Mouse (Mus musculus): ENCODE measurements around the gene Gng13. TPM values are rescaled to one million over a fixed set of nuclear protein-coding genes. Genes with fewer than 3 reads are reported as not detected.

Gng13 gene
- polyA plus RNA-seq, 1 experiment from 2014 or later, result 0.51 TPM

DNA sequence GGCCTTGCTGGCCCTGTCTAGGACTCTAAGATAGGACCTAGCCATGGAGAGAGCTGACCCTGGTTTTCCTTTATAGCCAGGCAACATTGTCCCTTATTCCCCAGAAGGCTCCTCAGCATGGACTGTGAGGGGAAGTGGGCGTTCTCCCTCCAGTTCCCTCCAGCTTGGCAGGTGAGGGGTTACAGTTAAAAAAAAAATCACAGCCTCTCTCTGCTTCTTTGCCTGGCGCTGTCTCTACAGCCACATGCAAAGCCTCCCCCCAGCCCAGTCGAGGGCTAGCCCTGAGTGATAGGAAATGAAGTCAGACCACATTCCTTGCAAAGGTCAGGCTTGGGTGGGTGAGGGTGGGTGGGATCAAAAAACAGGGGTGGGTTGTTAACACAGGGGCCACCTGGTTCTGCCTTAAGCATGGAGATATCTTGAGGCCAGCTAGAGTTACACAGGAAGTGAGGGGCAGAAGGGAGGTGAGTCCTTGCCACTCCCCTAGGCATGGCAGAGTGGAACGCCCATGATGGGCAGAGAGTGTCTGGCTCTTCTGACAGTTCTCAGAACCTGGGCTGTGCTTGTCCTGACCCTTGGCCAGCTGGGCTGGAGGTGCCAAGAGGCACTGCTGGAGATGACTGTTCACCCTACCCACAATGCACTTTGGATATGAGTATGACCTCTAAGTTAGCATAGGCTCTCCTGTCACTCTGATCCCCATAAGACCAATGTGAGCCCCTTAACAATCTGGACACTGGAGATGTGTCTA lies 38.8 kb downstream of the Gng13 start:
- Histone ChIP-seq H3K4me2 (no peak overlapping the region), H3K9me3 (replicated peaks) (no peaks in the 10 kb centered on the region), H3K36me3 (no peaks in the 10 kb centered on the region), H3K4me3 (replicated peaks) (no peak overlapping the region), H3K27ac (no peak overlapping the region), H3K4me1 (replicated peaks) (no peaks in the 10 kb centered on the region), H3K27me3 (0 out of 2 replicates have a peak, but pooled peaks cover 3% of the 10 kb centered on the region), H3K9ac (no peak overlapping the region)
- ATAC-seq (ENCODE audit: low read depth), result no peak
- DNase-seq, result no peak
- 22% methylated on average over 4 of the region's 4 CpGs for WGBS (ENCODE audit: insufficient replicate concordance)

DNA sequence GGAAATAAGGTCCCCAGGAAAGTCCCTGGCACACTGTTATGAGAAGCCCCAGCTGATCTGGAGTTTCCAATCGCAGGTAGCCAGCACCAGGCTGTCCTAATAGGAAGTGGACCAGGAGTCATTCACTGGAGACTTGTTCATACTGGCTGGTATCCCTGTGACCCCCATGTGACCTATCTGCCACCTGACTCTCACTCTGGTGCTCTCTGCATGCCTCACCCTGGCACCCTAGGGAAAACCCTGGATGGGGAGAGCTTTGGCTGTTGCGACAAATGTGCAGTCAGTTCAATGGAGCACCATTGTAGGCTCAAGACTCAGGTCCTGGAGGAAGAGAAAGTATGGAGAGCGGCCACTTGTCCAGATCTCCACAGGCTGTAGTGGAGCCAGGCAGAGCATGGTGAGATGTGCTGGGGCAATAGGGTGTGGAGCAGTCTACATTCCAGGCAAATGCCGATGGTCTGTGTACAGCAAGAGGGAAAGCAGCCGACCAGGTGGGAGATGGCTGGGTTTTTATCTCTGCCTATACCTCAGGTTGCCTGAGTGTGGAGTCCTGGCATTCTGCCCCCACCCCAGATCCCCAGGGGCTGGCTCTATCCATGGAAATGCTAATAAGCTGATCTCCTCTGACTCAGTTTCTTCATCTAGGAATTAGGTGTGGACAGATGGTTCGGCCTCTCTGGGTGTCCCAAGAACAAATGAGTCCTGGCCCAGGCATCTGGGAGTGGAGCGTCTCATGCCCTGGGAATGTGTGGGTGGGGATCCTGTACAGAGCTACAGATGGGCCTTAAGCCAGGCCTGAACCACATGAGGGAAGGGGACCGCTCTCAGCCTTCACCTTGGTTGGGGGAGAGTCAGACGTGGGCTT lies 39.6 kb downstream of the Gng13 start:
- no peaks in the 10 kb centered on the region for H3K36me3 ChIP-seq
- 0 out of 2 replicates have a peak, but pooled peaks cover 3% of the 10 kb centered on the region for H3K27me3 ChIP-seq
- H3K9me3 ChIP-seq (replicated peaks), result no peaks in the 10 kb centered on the region
- no peak overlapping the region for H3K4me3 ChIP-seq (replicated peaks)
- DNase-seq (no peak), ATAC-seq (ENCODE audit: low read depth) (no peak)
- H3K27ac ChIP-seq, result no peak overlapping the region
- WGBS (ENCODE audit: insufficient replicate concordance), result 63% methylated on average over 9 of the region's 9 CpGs
- H3K4me1 ChIP-seq (replicated peaks), result no peaks in the 10 kb centered on the region
- no peak overlapping the region for H3K4me2 ChIP-seq
- no peak overlapping the region for H3K9ac ChIP-seq

DNA sequence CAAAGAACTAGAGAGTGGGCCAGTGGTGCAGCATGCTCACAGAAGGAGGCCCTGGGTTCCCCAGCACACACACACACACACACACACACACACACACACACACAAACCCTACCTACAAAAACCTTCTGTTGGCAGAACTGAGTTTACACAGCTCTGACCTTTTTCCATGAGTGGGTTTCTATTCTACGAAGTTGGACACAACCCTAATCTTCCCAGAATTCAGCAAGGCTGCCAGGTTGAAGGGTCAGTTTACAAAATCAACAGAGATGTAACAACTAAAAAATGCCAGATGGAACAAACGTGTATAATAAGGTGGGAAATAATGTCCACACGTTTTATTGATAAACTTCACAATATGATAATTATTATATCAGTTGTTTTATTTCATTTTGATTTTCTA lies 40.7 kb downstream of the Gng13 start:
- Histone ChIP-seq H3K9me3 (replicated peaks) (no peaks in the 10 kb centered on the region), H3K36me3 (no peaks in the 10 kb centered on the region), H3K4me2 (no peak overlapping the region), H3K4me3 (replicated peaks) (no peak overlapping the region), H3K9ac (no peak overlapping the region), H3K4me1 (replicated peaks) (no peaks in the 10 kb centered on the region), H3K27ac (no peak overlapping the region), H3K27me3 (0 out of 2 replicates have a peak, but pooled peaks cover 3% of the 10 kb centered on the region)
- DNase-seq (no peak), ATAC-seq (ENCODE audit: low read depth) (no peak)
- 52% methylated on average over 3 of the region's 3 CpGs for WGBS (ENCODE audit: insufficient replicate concordance)

- no peaks in the 10 kb centered on the region for H3K27me3 ChIP-seq
- no peak overlapping the region for H3K4me2 ChIP-seq
- H3K9me3 ChIP-seq (replicated peaks), result no peaks in the 10 kb centered on the region
- H3K27ac ChIP-seq, result no peak overlapping the region
- H3K4me3 ChIP-seq (replicated peaks), result no peak overlapping the region
- WGBS (ENCODE audit: insufficient replicate concordance), result 51% methylated on average over 8 of the region's 8 CpGs
- no peaks in the 10 kb centered on the region for H3K36me3 ChIP-seq
- no peak for DNase-seq
- no peak for ATAC-seq (ENCODE audit: low read depth)
- no peak overlapping the region for H3K9ac ChIP-seq
- no peaks in the 10 kb centered on the region for H3K4me1 ChIP-seq (replicated peaks)
These were observed 43.2 kb downstream of the Gng13 start for GRCm38 (mm10) chr17:25760148-25760547.

DNA sequence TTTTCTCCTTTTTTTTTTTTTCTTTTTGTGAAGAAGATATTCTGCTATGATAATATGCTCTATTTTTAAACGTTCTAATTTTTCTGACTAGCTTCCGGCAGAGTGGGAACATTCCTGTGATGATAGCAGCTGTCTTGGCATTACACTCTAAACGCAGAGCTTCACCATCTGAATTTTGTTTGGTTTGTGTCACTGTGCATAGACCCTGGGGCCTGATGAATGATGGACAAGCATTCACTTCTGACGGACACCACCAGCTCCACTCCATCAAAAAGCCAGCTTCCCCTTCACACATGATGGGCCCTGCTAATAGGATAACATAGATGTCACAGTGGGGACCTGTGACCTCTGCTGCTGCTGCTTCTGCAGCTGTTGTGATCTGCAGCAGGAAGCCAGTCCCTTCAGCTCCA lies 44.6 kb downstream of the Gng13 start:
- Histone ChIP-seq H3K27me3 (peaks cover 6% of the 10 kb centered on the region; the same call in 1 of the 2 replicates), H3K4me3 (replicated peaks) (no peak overlapping the region), H3K4me2 (no peak overlapping the region), H3K27ac (no peak overlapping the region), H3K9me3 (replicated peaks) (no peaks in the 10 kb centered on the region), H3K4me1 (replicated peaks) (no peaks in the 10 kb centered on the region), H3K36me3 (no peaks in the 10 kb centered on the region), H3K9ac (no peak overlapping the region)
- WGBS (ENCODE audit: insufficient replicate concordance), result 43% methylated on average over 4 of the region's 4 CpGs
- DNase-seq, result no peak
- ATAC-seq (ENCODE audit: low read depth), result no peak

- Histone ChIP-seq H3K9ac (no peak overlapping the region), H3K27me3 (peaks cover 8% of the 10 kb centered on the region; the same call in 1 of the 2 replicates), H3K4me3 (replicated peaks) (no peak overlapping the region), H3K9me3 (replicated peaks) (no peaks in the 10 kb centered on the region), H3K4me1 (replicated peaks) (no peaks in the 10 kb centered on the region), H3K4me2 (no peak overlapping the region), H3K27ac (no peak overlapping the region), H3K36me3 (no peaks in the 10 kb centered on the region)
- no peak for DNase-seq
- 23% methylated on average over 3 of the region's 3 CpGs for WGBS (ENCODE audit: insufficient replicate concordance)
- no peak for ATAC-seq (ENCODE audit: low read depth)
These were observed 45.6 kb downstream of the Gng13 start for GRCm38 (mm10) chr17:25762591-25762990.

- H3K36me3 ChIP-seq, result no peaks in the 10 kb centered on the region
- peaks cover 22% of the 10 kb centered on the region for H3K27me3 ChIP-seq
- no peak overlapping the region for H3K27ac ChIP-seq
- 61% methylated on average over 5 of the region's 5 CpGs for WGBS (ENCODE audit: insufficient replicate concordance)
- no peaks in the 10 kb centered on the region for H3K4me1 ChIP-seq (replicated peaks)
- no peak overlapping the region for H3K9ac ChIP-seq
- no peak overlapping the region for H3K4me2 ChIP-seq
- no peaks in the 10 kb centered on the region for H3K9me3 ChIP-seq (replicated peaks)
- DNase-seq, result no peak
- no peak for ATAC-seq (ENCODE audit: low read depth)
- no peak overlapping the region for H3K4me3 ChIP-seq (replicated peaks)
These were observed 48.9 kb downstream of the Gng13 start for GRCm38 (mm10) chr17:25765886-25766285.

Small RNAs within 50 kb of the gene (microRNA-seq; reads per million reads assigned to microRNA genes)
- not detected for gene Gm25083

Other genes starting within 250 kb of the Gng13 start
- gene Sstr5, start 219.9 kb upstream of the Gng13 start, polyA plus RNA-seq (2015; fragmentation: Nextera tagmentation; extraction: Ambion mirVana), result not detected in 2 replicates
- gene Sox8, start 146.5 kb upstream of the Gng13 start, polyA plus RNA-seq (2015; fragmentation: Nextera tagmentation; extraction: Ambion mirVana), result 0.28 and 0.29 TPM in 2 replicates
- 11.3 and 11.6 TPM in 2 replicates for gene Lmf1, start 138.1 kb upstream of the Gng13 start, polyA plus RNA-seq (2015; fragmentation: Nextera tagmentation; extraction: Ambion mirVana)
- 24.8 and 25.4 TPM in 2 replicates for gene Chtf18, start 10.2 kb downstream of the Gng13 start, polyA plus RNA-seq (2015; fragmentation: Nextera tagmentation; extraction: Ambion mirVana)
- gene Rpusd1, start 10.5 kb downstream of the Gng13 start, polyA plus RNA-seq (2015; fragmentation: Nextera tagmentation; extraction: Ambion mirVana), result 7.6 and 8.4 TPM in 2 replicates
- not detected in 2 replicates for gene Mslnl, start 18.9 kb downstream of the Gng13 start, polyA plus RNA-seq (2015; fragmentation: Nextera tagmentation; extraction: Ambion mirVana)
- 0.81 and 1.2 TPM in 2 replicates for gene Msln, start 37.2 kb downstream of the Gng13 start, polyA plus RNA-seq (2015; fragmentation: Nextera tagmentation; extraction: Ambion mirVana)
- 16.4 and 17.5 TPM in 2 replicates for gene Narfl, start 56.6 kb downstream of the Gng13 start, polyA plus RNA-seq (2015; fragmentation: Nextera tagmentation; extraction: Ambion mirVana)
- gene Haghl, start 68.5 kb downstream of the Gng13 start, polyA plus RNA-seq (2015; fragmentation: Nextera tagmentation; extraction: Ambion mirVana), result 6.8 and 7.3 TPM in 2 replicates
- 0.05 and 0.07 TPM in 2 replicates for gene Ccdc78, start 69.4 kb downstream of the Gng13 start, polyA plus RNA-seq (2015; fragmentation: Nextera tagmentation; extraction: Ambion mirVana)
- gene Fam173a, start 75.7 kb downstream of the Gng13 start, polyA plus RNA-seq (2015; fragmentation: Nextera tagmentation; extraction: Ambion mirVana), result 54.5 and 61.8 TPM in 2 replicates
- 0.46 TPM in 1 of 2 replicates, not detected in the other for gene AC134908.4, start 78.5 kb downstream of the Gng13 start, polyA plus RNA-seq (2015; fragmentation: Nextera tagmentation; extraction: Ambion mirVana)
- gene Metrn, start 80.0 kb downstream of the Gng13 start, polyA plus RNA-seq (2015; fragmentation: Nextera tagmentation; extraction: Ambion mirVana), result 21.2 and 23.8 TPM in 2 replicates
- gene Fbxl16, start 91.9 kb downstream of the Gng13 start, polyA plus RNA-seq (2015; fragmentation: Nextera tagmentation; extraction: Ambion mirVana), result 0.05 and 0.32 TPM in 2 replicates
- 11.9 and 14.2 TPM in 2 replicates for gene Wdr24, start 106.5 kb downstream of the Gng13 start, polyA plus RNA-seq (2015; fragmentation: Nextera tagmentation; extraction: Ambion mirVana)
- gene Jmjd8, start 111.7 kb downstream of the Gng13 start, polyA plus RNA-seq (2015; fragmentation: Nextera tagmentation; extraction: Ambion mirVana), result 21.7 and 26.9 TPM in 2 replicates
- gene Stub1, start 116.2 kb downstream of the Gng13 start, polyA plus RNA-seq (2015; fragmentation: Nextera tagmentation; extraction: Ambion mirVana), result 130 TPM in 2 replicates
- gene Rhbdl1, start 120.1 kb downstream of the Gng13 start, polyA plus RNA-seq (2015; fragmentation: Nextera tagmentation; extraction: Ambion mirVana), result 0.20 and 0.30 TPM in 2 replicates
- gene Gm20683, start 124.6 kb downstream of the Gng13 start, polyA plus RNA-seq (2015; fragmentation: Nextera tagmentation; extraction: Ambion mirVana), result 0.28 and 0.57 TPM in 2 replicates
- gene Rhot2, start 127.7 kb downstream of the Gng13 start, polyA plus RNA-seq (2015; fragmentation: Nextera tagmentation; extraction: Ambion mirVana), result 12.8 and 13.5 TPM in 2 replicates
- 10.2 and 12.5 TPM in 2 replicates for gene Wdr90, start 144.3 kb downstream of the Gng13 start, polyA plus RNA-seq (2015; fragmentation: Nextera tagmentation; extraction: Ambion mirVana)
- 62.1 and 66.2 TPM in 2 replicates for gene Mcrip2, start 151.6 kb downstream of the Gng13 start, polyA plus RNA-seq (2015; fragmentation: Nextera tagmentation; extraction: Ambion mirVana)
- gene Mettl26, start 157.9 kb downstream of the Gng13 start, polyA plus RNA-seq (2015; fragmentation: Nextera tagmentation; extraction: Ambion mirVana), result 43.9 and 46.9 TPM in 2 replicates
- 0.65 and 1.00 TPM in 2 replicates for gene Wfikkn1, start 163.7 kb downstream of the Gng13 start, polyA plus RNA-seq (2015; fragmentation: Nextera tagmentation; extraction: Ambion mirVana)
- 6.5 and 7.0 TPM in 2 replicates for gene Rab40c, start 202.6 kb downstream of the Gng13 start, polyA plus RNA-seq (2015; fragmentation: Nextera tagmentation; extraction: Ambion mirVana)
- 126 and 152 TPM in 2 replicates for gene Pigq, start 227.8 kb downstream of the Gng13 start, polyA plus RNA-seq (2015; fragmentation: Nextera tagmentation; extraction: Ambion mirVana)
- gene Nhlrc4, start 227.8 kb downstream of the Gng13 start, polyA plus RNA-seq (2015; fragmentation: Nextera tagmentation; extraction: Ambion mirVana), result 5.1 and 7.2 TPM in 2 replicates
- 0.24 and 0.32 TPM in 2 replicates for gene A930017K11Rik, start 235.4 kb downstream of the Gng13 start, polyA plus RNA-seq (2015; fragmentation: Nextera tagmentation; extraction: Ambion mirVana)